Mouse (Mus musculus): ENCODE data around the gene Traf3. TPM values are rescaled to one million over a fixed set of nuclear protein-coding genes. Genes with fewer than 3 reads are reported as not detected.

The Traf3 gene
- polyA plus RNA-seq, 1 experiment: 43.8 TPM

DNA sequence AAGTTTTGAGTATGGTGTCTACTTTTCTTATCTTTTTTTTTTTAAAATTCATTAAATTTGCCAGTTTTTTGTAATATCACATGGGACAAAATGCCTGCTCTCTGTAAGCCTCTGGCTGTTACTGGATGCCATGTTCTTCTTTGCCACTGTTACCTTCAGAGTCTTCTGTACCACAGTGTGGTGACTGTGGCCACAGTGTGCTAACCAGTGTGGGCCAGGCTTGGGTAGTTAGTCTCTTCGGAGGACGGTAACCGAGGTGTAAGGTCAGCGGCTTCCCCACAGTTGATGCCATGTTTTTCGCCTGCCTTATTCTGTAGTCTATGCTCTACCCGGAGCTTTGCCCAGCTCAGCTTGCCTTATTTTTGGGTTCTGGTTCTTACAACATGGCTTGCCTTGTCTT is 16.2 kb downstream of the Traf3 start:
- DNase-seq (ENCODE audit: low read depth): no peak
- TF ChIP-seq POLR2A (IDR thresholded peaks at IDR 0.05; ENCODE audit: borderline replicate concordance, extremely low read depth, insufficient read depth, insufficient read length, poor library complexity, severe bottlenecking) (no peak), CTCF (IDR thresholded peaks at IDR 0.05; ENCODE audit: borderline replicate concordance, extremely low read depth, insufficient read depth, insufficient read length) (no peak)

DNA sequence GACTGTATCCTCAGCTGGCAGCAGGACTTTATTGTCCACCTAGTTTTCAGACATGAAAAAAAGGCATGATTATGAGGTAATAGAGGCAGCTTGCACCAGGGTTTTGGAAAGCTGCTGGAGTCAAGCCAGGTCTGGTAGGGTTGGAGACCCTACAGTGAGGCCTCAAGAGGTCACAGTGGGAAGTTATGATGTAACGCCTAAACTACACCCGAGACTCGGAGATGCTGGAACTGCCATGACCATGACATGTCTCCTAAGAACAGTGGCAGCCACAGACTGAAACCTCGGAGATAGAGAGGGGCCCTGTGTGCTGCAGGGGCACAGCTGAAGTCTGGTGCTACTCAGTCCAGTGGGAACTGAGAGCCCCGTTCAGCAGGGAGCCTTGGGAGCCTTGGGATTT is 18.3 kb downstream of the Traf3 start, which contains the start of gene 4930595D18Rik:
Gene 4930595D18Rik, minus strand, starts transcription at position 16 of the 400 bp plus-strand sequence.
- no peak for DNase-seq (ENCODE audit: low read depth)
- TF ChIP-seq CTCF (IDR thresholded peaks at IDR 0.05; ENCODE audit: borderline replicate concordance, extremely low read depth, insufficient read depth, insufficient read length) (no peak), POLR2A (IDR thresholded peaks at IDR 0.05; ENCODE audit: borderline replicate concordance, extremely low read depth, insufficient read depth, insufficient read length, poor library complexity, severe bottlenecking) (no peak)

DNA sequence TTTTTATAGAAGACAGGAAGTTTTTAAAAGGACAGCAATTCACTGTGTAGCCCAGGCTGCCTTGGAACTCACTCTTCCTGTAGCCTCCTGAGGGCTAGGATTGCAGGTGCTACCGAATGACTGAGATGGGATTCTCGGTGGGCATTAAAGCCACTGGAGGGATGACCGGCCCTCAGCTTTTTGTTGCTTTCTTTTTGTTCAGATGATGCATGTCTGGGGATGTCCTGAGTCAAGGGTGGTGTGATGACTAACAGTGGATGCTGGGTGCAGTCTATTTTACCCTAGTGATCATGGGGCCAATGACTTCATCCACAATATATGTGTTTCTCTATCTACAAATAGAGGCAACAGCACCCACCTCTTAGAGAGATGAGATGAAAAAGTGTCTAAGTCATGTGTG is 20.8 kb downstream of the Traf3 start:
- TF ChIP-seq CTCF (IDR thresholded peaks at IDR 0.05; ENCODE audit: borderline replicate concordance, extremely low read depth, insufficient read depth, insufficient read length): no peak
- no peak for DNase-seq (ENCODE audit: low read depth)

DNA sequence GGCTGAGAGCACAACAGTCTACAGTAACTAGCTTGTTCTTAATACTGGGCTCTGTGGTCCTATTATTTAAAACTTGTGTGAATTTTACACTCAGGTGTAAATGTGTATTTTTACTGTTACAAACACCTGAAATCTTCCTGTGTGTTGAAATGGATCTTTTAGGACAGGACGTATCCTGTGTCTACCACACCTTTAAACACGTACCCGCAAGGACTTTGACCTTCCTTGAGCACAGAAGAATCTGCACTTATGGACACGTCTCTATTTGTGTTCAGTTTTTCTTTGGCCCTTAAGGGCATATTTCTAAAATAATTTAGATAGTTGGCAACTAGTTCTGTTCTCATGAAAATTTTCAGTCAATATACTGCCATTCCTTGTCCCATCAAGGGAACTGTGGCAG is 22.1 kb downstream of the Traf3 start:
- TF ChIP-seq CTCF (IDR thresholded peaks at IDR 0.05; ENCODE audit: borderline replicate concordance, extremely low read depth, insufficient read depth, insufficient read length) (no peak), POLR2A (IDR thresholded peaks at IDR 0.05; ENCODE audit: borderline replicate concordance, extremely low read depth, insufficient read depth, insufficient read length, poor library complexity, severe bottlenecking) (no peak)
- DNase-seq (ENCODE audit: low read depth): no peak

DNA sequence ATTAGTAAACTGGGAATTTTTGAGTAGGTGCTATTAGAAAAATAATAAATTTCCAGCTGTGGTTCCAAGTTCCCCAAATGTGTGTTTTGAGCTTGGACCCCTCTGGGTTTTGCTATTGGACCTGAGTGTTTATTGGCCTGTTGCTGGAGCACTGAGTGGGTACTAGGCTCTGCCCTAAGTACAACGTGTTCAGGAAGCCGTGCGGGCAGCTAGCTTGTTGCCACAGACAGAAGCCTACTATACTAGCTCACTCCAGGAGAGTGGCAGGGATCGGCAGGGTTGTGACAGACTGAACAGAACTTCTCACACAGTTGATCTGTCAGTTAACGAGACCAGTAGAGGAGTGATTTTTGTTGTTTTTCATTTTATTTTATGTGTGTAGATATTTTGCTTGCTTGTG is 24.2 kb downstream of the Traf3 start:
- no peak for DNase-seq (ENCODE audit: low read depth)
- no peak for TF ChIP-seq CTCF (IDR thresholded peaks at IDR 0.05; ENCODE audit: borderline replicate concordance, extremely low read depth, insufficient read depth, insufficient read length)
- no peak for TF ChIP-seq POLR2A (IDR thresholded peaks at IDR 0.05; ENCODE audit: borderline replicate concordance, extremely low read depth, insufficient read depth, insufficient read length, poor library complexity, severe bottlenecking)

DNA sequence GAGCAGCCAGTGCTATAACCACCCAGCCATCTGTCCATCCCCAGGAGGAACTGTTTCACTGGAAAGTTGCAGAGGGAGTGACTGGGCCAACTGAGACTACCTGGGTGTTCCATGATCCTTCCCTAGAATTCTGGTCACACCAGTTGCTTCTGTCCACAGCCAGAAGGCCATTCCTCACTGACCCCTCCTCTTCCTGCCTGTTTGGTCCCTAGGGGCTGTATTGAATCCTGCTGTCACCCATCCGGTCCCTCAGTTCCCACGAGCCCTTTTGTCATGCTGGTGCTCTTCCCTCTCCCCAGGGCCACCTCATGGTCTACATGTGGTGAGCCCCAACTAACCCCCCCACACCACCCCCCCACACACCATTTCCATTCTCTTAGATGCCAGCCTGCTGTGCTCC is 24.7 kb downstream of the Traf3 start:
- DNase-seq (ENCODE audit: low read depth): no peak
- TF ChIP-seq CTCF (IDR thresholded peaks at IDR 0.05; ENCODE audit: borderline replicate concordance, extremely low read depth, insufficient read depth, insufficient read length) (no peak), POLR2A (IDR thresholded peaks at IDR 0.05; ENCODE audit: borderline replicate concordance, extremely low read depth, insufficient read depth, insufficient read length, poor library complexity, severe bottlenecking) (no peak)

DNA sequence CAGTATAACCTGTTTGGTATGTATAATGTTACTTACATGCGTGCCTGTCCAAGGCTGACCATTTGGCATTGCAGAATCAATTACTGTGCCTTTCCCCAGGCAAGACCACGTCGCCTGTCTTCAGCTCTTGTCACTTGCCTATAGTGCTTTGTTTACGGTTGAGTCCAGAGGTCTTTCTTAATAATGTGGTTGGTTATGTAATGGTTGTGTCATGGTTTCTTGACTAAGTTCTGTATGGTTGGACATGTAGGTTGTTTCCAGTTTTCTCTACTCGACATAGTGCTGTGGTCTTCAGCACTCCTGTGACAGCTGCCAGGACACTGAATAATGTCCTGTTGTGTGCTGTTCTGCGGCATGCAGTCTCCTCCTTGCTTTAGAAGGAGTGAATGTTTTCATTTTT is 26.6 kb downstream of the Traf3 start:
- TF ChIP-seq POLR2A (IDR thresholded peaks at IDR 0.05; ENCODE audit: borderline replicate concordance, extremely low read depth, insufficient read depth, insufficient read length, poor library complexity, severe bottlenecking) (no peak), CTCF (IDR thresholded peaks at IDR 0.05; ENCODE audit: borderline replicate concordance, extremely low read depth, insufficient read depth, insufficient read length) (no peak)
- DNase-seq (ENCODE audit: low read depth): no peak

DNA sequence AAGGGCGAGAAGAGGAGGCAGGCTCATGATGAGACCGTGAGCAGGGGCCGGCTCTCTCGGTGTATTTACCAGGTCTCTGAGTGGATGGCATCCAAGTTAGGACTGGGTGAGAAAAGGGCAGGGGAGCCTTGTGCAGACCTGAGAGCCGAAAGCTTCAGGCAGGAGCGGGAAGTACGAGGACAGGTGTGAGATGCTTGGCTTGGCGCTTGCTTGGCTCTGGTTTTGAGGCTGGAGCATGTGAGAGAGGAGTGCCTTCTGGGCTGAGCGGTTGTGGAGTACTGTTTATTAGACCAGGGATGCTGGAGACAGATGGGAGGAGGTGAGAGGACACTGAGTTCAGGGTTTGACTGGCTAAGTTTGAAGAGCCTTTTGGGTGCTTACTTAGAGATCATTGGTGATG is 27.2 kb downstream of the Traf3 start:
- TF ChIP-seq POLR2A (IDR thresholded peaks at IDR 0.05; ENCODE audit: borderline replicate concordance, extremely low read depth, insufficient read depth, insufficient read length, poor library complexity, severe bottlenecking): no peak
- TF ChIP-seq CTCF (IDR thresholded peaks at IDR 0.05; ENCODE audit: borderline replicate concordance, extremely low read depth, insufficient read depth, insufficient read length): no peak
- peak; percentile 35 for DNase-seq (ENCODE audit: low read depth)

DNA sequence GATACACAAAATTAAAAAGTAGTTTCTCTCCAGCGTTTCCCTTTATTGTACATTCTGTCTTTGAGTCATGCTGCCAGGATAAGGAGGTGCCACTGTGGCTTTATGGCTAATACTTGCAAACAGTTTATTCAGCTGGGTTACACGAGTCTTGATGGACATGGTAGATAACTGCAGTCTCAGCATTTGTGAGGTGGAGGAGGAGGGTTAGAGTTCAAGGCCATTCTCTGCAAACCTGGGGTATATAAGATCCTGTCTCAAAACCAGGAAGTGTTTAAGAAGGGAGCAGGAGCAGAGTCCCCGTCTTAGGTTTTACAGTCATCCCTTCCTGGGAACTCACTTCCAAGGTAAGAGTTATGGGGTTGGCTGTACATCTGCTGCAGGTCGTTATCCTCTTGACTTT is 30.4 kb downstream of the Traf3 start:
- TF ChIP-seq CTCF (IDR thresholded peaks at IDR 0.05; ENCODE audit: borderline replicate concordance, extremely low read depth, insufficient read depth, insufficient read length) (no peak), POLR2A (IDR thresholded peaks at IDR 0.05; ENCODE audit: borderline replicate concordance, extremely low read depth, insufficient read depth, insufficient read length, poor library complexity, severe bottlenecking) (no peak)
- DNase-seq (ENCODE audit: low read depth): no peak

DNA sequence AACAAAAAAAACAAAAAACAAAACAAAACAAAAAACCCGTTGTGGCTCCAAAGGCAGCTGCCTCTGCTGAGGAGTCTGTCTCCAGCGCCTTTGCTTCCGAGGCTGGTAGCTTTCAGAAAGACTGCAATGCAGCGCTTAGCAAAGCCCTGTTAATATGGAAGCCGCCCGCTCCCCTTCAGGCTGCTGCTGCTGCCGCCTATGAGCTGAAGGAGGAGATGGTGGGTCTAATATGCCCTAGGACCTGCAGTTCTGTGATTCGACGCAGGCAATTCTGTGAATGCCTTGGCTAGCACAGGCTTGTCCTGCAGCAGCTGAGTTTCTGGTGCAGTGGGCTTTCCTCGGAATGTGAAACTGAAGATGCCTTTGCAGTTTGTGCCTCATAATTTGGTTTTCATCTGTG is 36.9 kb downstream of the Traf3 start:
- TF ChIP-seq CTCF (IDR thresholded peaks at IDR 0.05; ENCODE audit: borderline replicate concordance, extremely low read depth, insufficient read depth, insufficient read length) (no peak), POLR2A (IDR thresholded peaks at IDR 0.05; ENCODE audit: borderline replicate concordance, extremely low read depth, insufficient read depth, insufficient read length, poor library complexity, severe bottlenecking) (no peak)
- DNase-seq (ENCODE audit: low read depth): peak; percentile 77

DNA sequence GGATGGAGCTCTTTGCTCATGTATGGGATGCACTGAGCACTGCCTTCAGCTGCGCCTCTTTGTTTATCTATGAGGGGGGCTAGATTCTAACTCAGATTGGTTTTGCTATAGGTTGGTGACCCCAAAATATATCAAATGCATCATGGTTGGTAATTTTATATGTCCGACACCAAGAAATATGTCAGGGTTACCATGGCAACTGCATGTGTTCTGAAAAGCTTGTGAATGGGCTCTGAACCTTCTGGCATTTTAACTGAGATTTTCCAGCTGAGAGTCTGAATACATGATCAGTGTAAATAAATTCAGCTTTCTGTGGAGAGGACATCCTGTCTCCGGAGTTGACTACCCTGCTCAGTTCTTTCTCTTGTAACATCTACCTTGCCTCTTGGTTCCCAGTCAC is 37.8 kb downstream of the Traf3 start:
- DNase-seq (ENCODE audit: low read depth): peak; percentile 65
- TF ChIP-seq CTCF (IDR thresholded peaks at IDR 0.05; ENCODE audit: borderline replicate concordance, extremely low read depth, insufficient read depth, insufficient read length) (no peak), POLR2A (IDR thresholded peaks at IDR 0.05; ENCODE audit: borderline replicate concordance, extremely low read depth, insufficient read depth, insufficient read length, poor library complexity, severe bottlenecking) (no peak)

DNA sequence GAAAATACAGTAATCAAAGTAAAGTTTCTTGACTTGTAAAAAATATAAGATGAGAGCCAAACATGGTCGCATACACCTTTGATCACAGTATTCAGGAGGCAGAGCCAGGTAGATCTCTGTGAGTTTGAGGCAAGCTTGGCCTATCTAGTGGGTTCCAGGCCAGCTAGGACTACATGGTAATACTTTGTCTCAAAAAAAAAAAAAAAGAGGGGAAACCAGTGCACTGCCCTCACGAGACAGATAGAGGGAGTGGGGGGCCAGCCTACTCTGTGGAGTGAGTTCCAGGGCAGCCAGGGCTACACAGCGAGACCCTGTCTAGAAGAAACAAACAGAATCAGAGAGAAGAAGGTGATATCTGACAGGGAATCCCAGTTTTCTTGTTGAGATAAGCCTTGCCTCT is 41.5 kb downstream of the Traf3 start:
- TF ChIP-seq POLR2A (IDR thresholded peaks at IDR 0.05; ENCODE audit: borderline replicate concordance, extremely low read depth, insufficient read depth, insufficient read length, poor library complexity, severe bottlenecking) (no peak), CTCF (IDR thresholded peaks at IDR 0.05; ENCODE audit: borderline replicate concordance, extremely low read depth, insufficient read depth, insufficient read length) (no peak)
- DNase-seq (ENCODE audit: low read depth): no peak

DNA sequence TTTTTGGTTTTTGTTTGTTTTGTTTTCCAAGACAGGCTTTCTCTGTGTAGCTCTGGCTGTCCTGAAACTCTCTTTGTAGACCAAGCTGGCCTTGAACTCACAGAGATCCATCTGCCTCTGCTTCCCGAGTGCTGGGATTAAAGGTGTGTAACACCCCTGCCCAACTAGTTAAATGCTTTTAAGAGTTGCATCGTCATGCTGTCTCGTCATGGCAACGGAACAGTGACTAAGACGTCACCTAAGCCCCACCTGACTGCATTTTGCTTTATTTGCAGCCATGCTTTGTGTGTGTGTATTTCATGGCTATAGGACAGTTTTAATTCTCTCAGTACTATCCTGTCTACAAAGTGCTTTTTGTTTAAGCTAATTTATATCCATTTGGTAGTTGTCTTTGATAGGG is 45.6 kb downstream of the Traf3 start:
- no peak for DNase-seq (ENCODE audit: low read depth)
- TF ChIP-seq CTCF (IDR thresholded peaks at IDR 0.05; ENCODE audit: borderline replicate concordance, extremely low read depth, insufficient read depth, insufficient read length) (no peak), POLR2A (IDR thresholded peaks at IDR 0.05; ENCODE audit: borderline replicate concordance, extremely low read depth, insufficient read depth, insufficient read length, poor library complexity, severe bottlenecking) (no peak)
